Mouse (Mus musculus) limb, embryonic 10.5 days (tissue): ENCODE measurements around the gene Sub1. TPM values are rescaled to one million over a fixed set of nuclear protein-coding genes. Genes with fewer than 3 reads are reported as not detected.

Experiments used
- DNase-seq: peaks from one replicate; pipeline ENCODE4 v3.0.0-alpha.2; 2017; ENCODE audit warnings: low spot score
- H3K27ac ChIP-seq: fragments of 300-500 bp; sonication (generic); 2 replicates; pipeline ENCODE4 v1.5.1; 2016; ENCODE audit warnings: mild to moderate bottlenecking
- H3K27me3 ChIP-seq: fragments of 300-500 bp; sonication (generic); 2 replicates; pipeline ENCODE4 v1.6.1; 2016; ENCODE audit warnings: low read depth, mild to moderate bottlenecking; ENCODE audit not compliant: poor library complexity, severe bottlenecking
- H3K36me3 ChIP-seq: fragments of 300-500 bp; sonication (generic); 2 replicates; pipeline ENCODE4 v1.6.1; 2016; ENCODE audit warnings: mild to moderate bottlenecking, moderate library complexity
- H3K4me1 ChIP-seq: fragments of 300-500 bp; sonication (generic); 2 replicates; pipeline ENCODE4 v1.6.1; 2016
- H3K4me3 ChIP-seq: fragments of 300-500 bp; sonication (generic); 2 replicates; pipeline ENCODE4 v1.5.1; 2016; ENCODE audit warnings: mild to moderate bottlenecking, moderate library complexity
- H3K9me3 ChIP-seq: fragments of 300-500 bp; sonication (generic); replicated peaks from 2 replicates; pipeline ENCODE4 v1.6.1; 2016; ENCODE audit warnings: mild to moderate bottlenecking
- WGBS: fragments of 180-500 bp; shearing (Covaris S2); methylation state at CpG from one replicate; pipeline ENCODE4 v1.1.7; 2016; 5-methylcytosine and 5-hydroxymethylcytosine counted together
- polyA plus RNA-seq: library from polyadenylated mRNA; unstranded; fragments of >200 nt; fragmentation: Nextera tagmentation; extraction: Ambion mirVana; gene quantifications from 2 replicates; pipeline ENCODE4 v1.2.1, GENCODE M21; 2016

Sub1 gene
- 970 and 1,039 TPM in 2 replicates for polyA plus RNA-seq

GRCm38 (mm10) chr15:11996883-11997282 is at the start of gene Sub1:
Gene Sub1, minus strand, starts transcription at chr15:11996983.
- H3K27ac ChIP-seq: peak within 1 kb of the TSS; percentile 97
- DNase-seq: no peak
- H3K9me3 ChIP-seq: no peaks in the 10 kb centered on the region
- 95% methylated on average over 7 of the region's 7 CpGs for WGBS
- peaks cover 18% of the 10 kb centered on the region for H3K4me1 ChIP-seq
- H3K36me3 ChIP-seq: peaks cover 18% of the 10 kb centered on the region
- H3K4me3 ChIP-seq: peak within 1 kb of the TSS; percentile 99
- no peaks in the 10 kb centered on the region for H3K27me3 ChIP-seq

GRCm38 (mm10) chr15:12040407-12040710 is 43.6 kb upstream of the Sub1 start:
- WGBS: 69% methylated on average over 5 of the region's 5 CpGs
- H3K27me3 ChIP-seq: no peaks in the 10 kb centered on the region
- peaks cover 2% of the 10 kb centered on the region; the same call in 1 of the 2 replicates for H3K9me3 ChIP-seq
- H3K36me3 ChIP-seq: no peaks in the 10 kb centered on the region
- H3K27ac ChIP-seq: no peak overlapping the region
- H3K4me1 ChIP-seq: peaks cover 11% of the 10 kb centered on the region
- H3K4me3 ChIP-seq: no peak overlapping the region
- no peak for DNase-seq

- H3K27ac ChIP-seq: no peak overlapping the region
- no peak for DNase-seq
- peaks cover 11% of the 10 kb centered on the region for H3K4me1 ChIP-seq
- 82% methylated on average over 15 of the region's 15 CpGs for WGBS
- no peaks in the 10 kb centered on the region for H3K36me3 ChIP-seq
- peaks cover 2% of the 10 kb centered on the region; the same call in 1 of the 2 replicates for H3K9me3 ChIP-seq
- H3K4me3 ChIP-seq: no peak overlapping the region
- no peaks in the 10 kb centered on the region for H3K27me3 ChIP-seq
These were observed 43.1 kb upstream of the Sub1 start for GRCm38 (mm10) chr15:12039671-12040406.

DNA sequence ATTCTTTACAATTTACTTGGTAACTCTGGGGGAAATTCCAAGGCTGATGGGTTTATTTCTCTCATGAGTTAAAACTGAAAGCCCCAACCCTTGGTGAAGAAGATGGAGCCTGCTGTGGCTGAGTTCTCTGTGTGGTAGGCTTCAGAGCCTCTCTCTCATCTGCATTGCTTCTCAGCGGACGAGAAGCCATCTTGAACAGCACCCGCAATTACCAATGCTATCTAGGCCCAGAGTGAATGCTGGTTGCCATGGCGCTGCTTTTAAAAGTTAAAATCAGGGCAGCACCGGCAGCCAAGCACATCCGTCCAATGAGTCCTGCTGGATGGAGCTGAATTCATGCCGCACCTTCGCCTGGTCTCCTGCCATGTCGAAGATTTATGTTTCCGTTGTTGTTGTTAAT is 42.5 kb upstream of the Sub1 start:
- peaks cover 11% of the 10 kb centered on the region for H3K4me1 ChIP-seq
- no peak for DNase-seq
- peaks cover 2% of the 10 kb centered on the region; the same call in 1 of the 2 replicates for H3K9me3 ChIP-seq
- H3K36me3 ChIP-seq: no peaks in the 10 kb centered on the region
- H3K27ac ChIP-seq: no peak overlapping the region
- no peaks in the 10 kb centered on the region for H3K27me3 ChIP-seq
- WGBS: 89% methylated on average over 10 of the region's 10 CpGs
- H3K4me3 ChIP-seq: no peak overlapping the region

DNA sequence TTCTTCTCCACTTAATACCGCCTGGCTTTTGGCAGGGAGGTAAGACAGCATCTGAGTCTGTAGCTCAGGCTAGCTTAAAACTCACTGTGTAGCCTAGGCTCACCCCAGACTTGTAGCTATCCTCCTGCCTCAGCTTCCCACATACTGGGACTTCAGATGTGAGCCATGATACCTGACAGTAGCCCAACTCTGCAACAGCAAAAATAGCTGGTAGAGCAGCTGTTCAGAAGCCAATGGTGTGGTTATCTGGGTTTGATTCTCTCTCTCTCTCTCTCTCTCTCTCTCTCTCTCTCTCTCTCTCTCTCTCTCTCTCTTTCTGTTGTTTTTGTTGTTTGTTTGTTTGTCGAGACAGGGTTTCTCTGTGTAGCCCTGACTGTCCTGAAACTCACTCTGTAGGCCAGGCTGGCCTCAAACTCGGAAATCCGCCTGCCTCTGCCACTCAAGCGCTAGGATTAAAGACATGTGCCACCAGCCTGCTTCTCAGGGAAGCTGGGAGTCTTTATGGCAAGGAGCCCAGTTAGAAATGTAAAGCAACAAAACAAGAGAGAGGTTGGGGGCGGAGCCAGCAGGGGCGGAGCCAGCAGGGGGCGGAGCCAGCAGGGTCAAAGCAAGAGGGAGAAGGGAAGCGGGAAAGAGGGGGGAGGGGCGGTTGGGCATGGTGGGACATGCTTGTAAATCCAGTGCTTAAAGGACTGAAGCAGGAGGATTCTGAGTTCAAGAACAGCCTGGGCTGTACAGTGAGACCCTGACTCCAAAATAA is 41.3 kb upstream of the Sub1 start:
- Histone ChIP-seq H3K36me3 (no peaks in the 10 kb centered on the region), H3K4me1 (peaks cover 11% of the 10 kb centered on the region), H3K9me3 (peaks cover 2% of the 10 kb centered on the region; the same call in 1 of the 2 replicates), H3K27me3 (no peaks in the 10 kb centered on the region), H3K4me3 (no peak overlapping the region), H3K27ac (no peak overlapping the region)
- 79% methylated on average over 10 of the region's 10 CpGs for WGBS
- peak; percentile 40 for DNase-seq

- DNase-seq: no peak
- WGBS: 67% methylated on average over 7 of the region's 7 CpGs
- H3K4me1 ChIP-seq: peaks cover 11% of the 10 kb centered on the region
- H3K27me3 ChIP-seq: no peaks in the 10 kb centered on the region
- H3K9me3 ChIP-seq: peaks cover 2% of the 10 kb centered on the region; the same call in 1 of the 2 replicates
- no peak overlapping the region for H3K4me3 ChIP-seq
- no peaks in the 10 kb centered on the region for H3K36me3 ChIP-seq
- H3K27ac ChIP-seq: no peak overlapping the region
These were observed 40.4 kb upstream of the Sub1 start for GRCm38 (mm10) chr15:12037217-12037616.

GRCm38 (mm10) chr15:12036675-12037074 is 39.9 kb upstream of the Sub1 start:
- Histone ChIP-seq H3K27me3 (no peaks in the 10 kb centered on the region), H3K9me3 (peaks cover 2% of the 10 kb centered on the region; the same call in 1 of the 2 replicates), H3K36me3 (no peaks in the 10 kb centered on the region), H3K4me1 (peaks cover 11% of the 10 kb centered on the region), H3K4me3 (no peak overlapping the region), H3K27ac (no peak overlapping the region)
- 78% methylated on average over 5 of the region's 5 CpGs for WGBS
- DNase-seq: no peak

DNA sequence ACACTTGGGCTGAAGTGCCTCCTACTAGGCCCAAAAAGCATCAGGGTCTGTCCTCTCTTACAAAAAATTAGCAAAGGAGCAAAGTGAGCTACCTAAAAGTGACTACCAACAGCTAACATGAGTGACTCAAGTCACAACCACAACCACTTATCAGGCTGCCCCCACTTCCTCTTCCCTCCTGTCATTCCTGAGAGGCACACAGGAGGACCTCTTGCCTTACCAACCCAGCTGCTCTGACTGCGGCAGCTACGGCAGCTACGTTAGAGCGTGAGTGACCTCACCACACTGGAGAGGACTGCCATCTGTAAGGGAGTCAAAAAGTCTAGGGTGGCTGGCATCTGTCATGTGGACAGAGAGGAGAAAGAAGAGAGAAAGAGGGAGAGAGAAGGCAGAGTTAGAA is 37.5 kb upstream of the Sub1 start:
- Histone ChIP-seq H3K27me3 (no peaks in the 10 kb centered on the region), H3K27ac (no peak overlapping the region), H3K4me1 (peaks cover 5% of the 10 kb centered on the region), H3K36me3 (no peaks in the 10 kb centered on the region), H3K9me3 (peaks cover 2% of the 10 kb centered on the region; the same call in 1 of the 2 replicates), H3K4me3 (no peak overlapping the region)
- DNase-seq: no peak
- WGBS: 85% methylated on average over 4 of the region's 4 CpGs

GRCm38 (mm10) chr15:12033155-12033554 is 36.4 kb upstream of the Sub1 start:
- no peaks in the 10 kb centered on the region for H3K36me3 ChIP-seq
- peaks cover 2% of the 10 kb centered on the region; the same call in 1 of the 2 replicates for H3K9me3 ChIP-seq
- no peak overlapping the region for H3K27ac ChIP-seq

GRCm38 (mm10) chr15:12032512-12032911 is 35.7 kb upstream of the Sub1 start:
- H3K27me3 ChIP-seq: no peaks in the 10 kb centered on the region
- peaks cover 2% of the 10 kb centered on the region; the same call in 1 of the 2 replicates for H3K9me3 ChIP-seq
- no peaks in the 10 kb centered on the region for H3K4me1 ChIP-seq
- DNase-seq: no peak
- 94% methylated on average over 3 of the region's 3 CpGs for WGBS
- H3K27ac ChIP-seq: no peak overlapping the region
- no peaks in the 10 kb centered on the region for H3K36me3 ChIP-seq
- H3K4me3 ChIP-seq: no peak overlapping the region

More at GRCm38 (mm10) chr15:12033155-12033554, 36.4 kb upstream of the Sub1 start:
- Histone ChIP-seq H3K27me3 (no peaks in the 10 kb centered on the region), H3K4me1 (no peaks in the 10 kb centered on the region), H3K4me3 (no peak overlapping the region)
- no peak for DNase-seq

- Histone ChIP-seq H3K27ac (no peak overlapping the region), H3K36me3 (no peaks in the 10 kb centered on the region), H3K4me1 (no peaks in the 10 kb centered on the region), H3K27me3 (no peaks in the 10 kb centered on the region), H3K9me3 (peaks cover 2% of the 10 kb centered on the region; the same call in 1 of the 2 replicates), H3K4me3 (no peak overlapping the region)
- no peak for DNase-seq
- WGBS: 88% methylated on average over 8 of the region's 8 CpGs
These were observed 35.1 kb upstream of the Sub1 start for GRCm38 (mm10) chr15:12031861-12032260.

DNA sequence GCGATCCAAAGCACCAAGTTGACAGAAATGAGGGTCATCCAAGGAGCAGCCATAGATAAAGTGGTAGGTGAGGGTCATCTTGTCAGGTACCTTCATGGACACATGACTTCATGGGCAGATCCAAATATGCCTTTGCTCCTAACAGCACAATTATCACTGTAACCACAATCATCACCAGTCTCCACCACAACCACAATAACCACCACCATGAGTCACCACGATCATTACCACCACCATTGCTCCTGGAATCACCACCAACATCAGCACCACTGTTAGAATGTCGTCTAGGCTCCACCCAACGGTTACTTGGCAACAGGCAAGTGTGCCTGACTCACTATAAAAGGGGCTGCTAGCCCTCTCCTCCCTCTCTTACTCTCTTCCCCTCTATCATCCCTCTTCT is 33.4 kb upstream of the Sub1 start:
- WGBS: 79% methylated on average over 4 of the region's 4 CpGs
- no peaks in the 10 kb centered on the region for H3K27me3 ChIP-seq
- no peak overlapping the region for H3K27ac ChIP-seq
- no peaks in the 10 kb centered on the region for H3K4me1 ChIP-seq
- DNase-seq: no peak
- no peaks in the 10 kb centered on the region for H3K9me3 ChIP-seq
- no peaks in the 10 kb centered on the region for H3K36me3 ChIP-seq
- H3K4me3 ChIP-seq: no peak overlapping the region

DNA sequence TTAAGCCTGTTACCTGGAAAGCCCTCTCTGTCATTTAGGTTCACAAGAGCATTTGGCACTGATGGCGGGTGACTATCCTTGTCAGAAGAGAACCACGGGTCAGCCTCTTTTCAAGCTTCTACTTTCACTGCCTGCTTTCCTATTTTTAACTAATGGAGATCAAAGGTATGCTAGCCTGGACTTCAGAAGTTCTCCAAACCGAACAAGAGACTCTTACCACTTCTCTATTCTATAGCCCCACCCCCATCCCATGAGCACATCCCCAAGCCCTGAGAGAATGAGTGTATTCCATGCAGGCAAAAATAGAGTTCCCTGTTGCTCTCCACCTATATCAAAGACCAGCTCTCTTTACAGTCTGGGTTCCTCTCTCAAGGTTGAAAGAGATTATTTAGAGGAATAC is 31.0 kb upstream of the Sub1 start:
- H3K4me1 ChIP-seq: no peaks in the 10 kb centered on the region
- H3K27ac ChIP-seq: no peak overlapping the region
- H3K27me3 ChIP-seq: no peaks in the 10 kb centered on the region
- no peaks in the 10 kb centered on the region for H3K9me3 ChIP-seq
- 82% methylated on average over 3 of the region's 3 CpGs for WGBS
- H3K4me3 ChIP-seq: no peak overlapping the region
- DNase-seq: no peak
- no peaks in the 10 kb centered on the region for H3K36me3 ChIP-seq
